Mouse (Mus musculus) stomach, postnatal 0 days (tissue): ENCODE data around the gene Cfap57. TPM values are rescaled to one million over a fixed set of nuclear protein-coding genes. Genes with fewer than 3 reads are reported as not detected.

Experiments
- ATAC-seq: fragments of 200-750 bp; cut with Nextera tagmentation; 2 replicates; pipeline ENCODE4 v1.8.0; 2017; ENCODE audit not compliant: low FRiP score, low TSS enrichment
- DNase-seq: peaks from one replicate; pipeline ENCODE4 v3.0.0-alpha.2; 2016; ENCODE audit warnings: low spot score
- H3K27ac ChIP-seq: fragments of 300-500 bp; sonication (generic); replicated peaks from 2 replicates; pipeline ENCODE4 v1.5.1; 2014; ENCODE audit warnings: mild to moderate bottlenecking, control low read depth
- H3K27me3 ChIP-seq: fragments of 300-500 bp; sonication (generic); 2 replicates; pipeline ENCODE4 v1.6.1; 2014; ENCODE audit warnings: low read length; ENCODE audit not compliant: control insufficient read depth, insufficient read depth
- H3K36me3 ChIP-seq: fragments of 300-500 bp; sonication (generic); 2 replicates; pipeline ENCODE4 v1.6.1; 2014; ENCODE audit warnings: low read length, mixed read lengths; ENCODE audit not compliant: control insufficient read depth, insufficient read depth
- H3K4me1 ChIP-seq: fragments of 300-500 bp; sonication (generic); replicated peaks from 2 replicates; pipeline ENCODE4 v1.6.1; 2014; ENCODE audit warnings: antibody characterized with exemption; ENCODE audit not compliant: control insufficient read depth, insufficient read depth
- H3K4me2 ChIP-seq: fragments of 300-500 bp; sonication (generic); replicated peaks from 2 replicates; pipeline ENCODE4 v1.6.1; 2014; ENCODE audit warnings: low read depth, mild to moderate bottlenecking, control low read depth, moderate library complexity
- H3K4me3 ChIP-seq: fragments of 300-500 bp; sonication (generic); 2 replicates; pipeline ENCODE4 v1.5.1; 2014; ENCODE audit warnings: low read depth, low read length, control low read depth
- H3K9ac ChIP-seq: fragments of 300-500 bp; sonication (generic); 2 replicates; pipeline ENCODE4 v1.6.1; 2014; ENCODE audit warnings: mild to moderate bottlenecking, low read length, control low read depth, mixed read lengths
- H3K9me3 ChIP-seq: fragments of 300-500 bp; sonication (generic); 2 replicates; pipeline ENCODE4 v1.6.1; 2016; ENCODE audit warnings: low read length; ENCODE audit not compliant: control insufficient read depth
- CTCF ChIP-seq: IDR thresholded peaks from 2 replicates; pipeline ENCODE4 v1.5.1; 2016; ENCODE audit warnings: antibody characterized with exemption, low read depth, mild to moderate bottlenecking, moderate library complexity
- EP300 ChIP-seq: optimal IDR thresholded peaks from 2 replicates; pipeline ENCODE3; 2016; ENCODE audit warnings: antibody characterized with exemption
- whole genome bisulfite sequencing: fragments of 180-500 bp; shearing (Covaris S2); extraction: QIAGEN DNeasy Blood & Tissue Kit; methylation state at CpG from one replicate; pipeline ENCODE4 v1.1.7; 2014; 5-methylcytosine and 5-hydroxymethylcytosine counted together
- polyA plus RNA-seq: library from polyadenylated mRNA; unstranded; fragments of >200 nt; fragmentation: Nextera tagmentation; extraction: Ambion mirVana; gene quantifications from 2 replicates; pipeline ENCODE4 v1.2.1, GENCODE M21; 2015

Cfap57 gene
- polyA plus RNA-seq, 1 experiment from 2014 or later = 1.3 TPM

GRCm38 (mm10) chr4:118543158-118543530 is 77.4 kb downstream of the Cfap57 start:
- Histone ChIP-seq H3K27me3 (no peaks in the 10 kb centered on the region), H3K36me3 (no peaks in the 10 kb centered on the region), H3K9me3 (no peaks in the 10 kb centered on the region), H3K4me2 (peak overlapping the region; percentile 57), H3K9ac (peak overlapping the region; percentile 55), H3K27ac (peak overlapping the region; percentile 94), H3K4me3 (peak overlapping the region; percentile 22), H3K4me1 (no peaks in the 10 kb centered on the region)
- WGBS = 7% methylated on average over 13 of the region's 13 CpGs
- TF ChIP-seq CTCF (peak; percentile 47), EP300 (no peak)
- peak; percentile 78 for DNase-seq
- peak; percentile 78 for ATAC-seq

- ATAC-seq (no peak), DNase-seq (no peak)
- H3K27ac ChIP-seq = peak overlapping the region; percentile 94
- peak overlapping the region; percentile 22; the same call in 1 of the 2 replicates for H3K4me3 ChIP-seq
- no peak for TF ChIP-seq EP300
- no peak for TF ChIP-seq CTCF
- H3K27me3 ChIP-seq = no peaks in the 10 kb centered on the region
- no peaks in the 10 kb centered on the region for H3K36me3 ChIP-seq
- H3K4me1 ChIP-seq = no peaks in the 10 kb centered on the region
- peak overlapping the region; percentile 57 for H3K4me2 ChIP-seq
- H3K9me3 ChIP-seq = no peaks in the 10 kb centered on the region
- peak overlapping the region; percentile 27; the same call in 1 of the 2 replicates for H3K9ac ChIP-seq
- whole genome bisulfite sequencing = 41% methylated on average over 9 of the region's 9 CpGs
These were observed 77.9 kb downstream of the Cfap57 start for GRCm38 (mm10) chr4:118542510-118543157.

- ATAC-seq = no peak
- H3K9ac ChIP-seq = no peak overlapping the region
- no peak overlapping the region for H3K4me3 ChIP-seq
- no peaks in the 10 kb centered on the region for H3K9me3 ChIP-seq
- no peak overlapping the region for H3K27ac ChIP-seq
- H3K27me3 ChIP-seq = no peaks in the 10 kb centered on the region
- H3K4me1 ChIP-seq = no peaks in the 10 kb centered on the region
- no peaks in the 10 kb centered on the region for H3K36me3 ChIP-seq
- TF ChIP-seq CTCF (no peak), EP300 (no peak)
- DNase-seq = no peak
- H3K4me2 ChIP-seq = no peak overlapping the region
- WGBS = 36% methylated on average over 10 of the region's 10 CpGs
These were observed 80.7 kb downstream of the Cfap57 start for GRCm38 (mm10) chr4:118539904-118540303.

GRCm38 (mm10) chr4:118537801-118538200 is 82.8 kb downstream of the Cfap57 start:
- Histone ChIP-seq H3K27me3 (no peaks in the 10 kb centered on the region), H3K4me2 (no peak overlapping the region), H3K27ac (no peak overlapping the region), H3K9me3 (no peaks in the 10 kb centered on the region), H3K9ac (no peak overlapping the region), H3K4me3 (no peak overlapping the region), H3K4me1 (no peaks in the 10 kb centered on the region), H3K36me3 (no peaks in the 10 kb centered on the region)
- ATAC-seq = no peak
- WGBS = 22% methylated on average over 6 of the region's 6 CpGs
- no peak for TF ChIP-seq CTCF
- TF ChIP-seq EP300 = no peak
- DNase-seq = no peak

GRCm38 (mm10) chr4:118535610-118536009 is 85.0 kb downstream of the Cfap57 start:
- no peaks in the 10 kb centered on the region for H3K36me3 ChIP-seq
- no peak for DNase-seq
- no peaks in the 10 kb centered on the region for H3K4me1 ChIP-seq
- no peak for TF ChIP-seq CTCF
- TF ChIP-seq EP300 = no peak
- no peaks in the 10 kb centered on the region for H3K9me3 ChIP-seq
- H3K9ac ChIP-seq = no peak overlapping the region
- H3K4me2 ChIP-seq = no peak overlapping the region
- no peaks in the 10 kb centered on the region for H3K27me3 ChIP-seq
- no peak overlapping the region for H3K4me3 ChIP-seq
- no peak overlapping the region for H3K27ac ChIP-seq
- ATAC-seq = no peak
- 85% methylated on average over 6 of the region's 6 CpGs for WGBS

- no peaks in the 10 kb centered on the region for H3K36me3 ChIP-seq
- DNase-seq = no peak
- no peak overlapping the region for H3K4me2 ChIP-seq
- H3K27me3 ChIP-seq = no peaks in the 10 kb centered on the region
- H3K9ac ChIP-seq = no peak overlapping the region
- no peak for TF ChIP-seq EP300
- TF ChIP-seq CTCF = no peak
- no peak overlapping the region for H3K4me3 ChIP-seq
- H3K27ac ChIP-seq = no peak overlapping the region
- ATAC-seq = no peak
- no peaks in the 10 kb centered on the region for H3K9me3 ChIP-seq
- 73% methylated on average over 7 of the region's 7 CpGs for WGBS
- no peaks in the 10 kb centered on the region for H3K4me1 ChIP-seq
These were observed 87.0 kb downstream of the Cfap57 start for GRCm38 (mm10) chr4:118533605-118534004.
